Mouse (Mus musculus): ENCODE measurements around the gene Pdss2.

Gene Pdss2

GRCm38 (mm10) chr10:43485751-43486268, 264.5 kb downstream of the Pdss2 start:
- DNase-seq (ENCODE audit: low spot score) = no peak

DNA sequence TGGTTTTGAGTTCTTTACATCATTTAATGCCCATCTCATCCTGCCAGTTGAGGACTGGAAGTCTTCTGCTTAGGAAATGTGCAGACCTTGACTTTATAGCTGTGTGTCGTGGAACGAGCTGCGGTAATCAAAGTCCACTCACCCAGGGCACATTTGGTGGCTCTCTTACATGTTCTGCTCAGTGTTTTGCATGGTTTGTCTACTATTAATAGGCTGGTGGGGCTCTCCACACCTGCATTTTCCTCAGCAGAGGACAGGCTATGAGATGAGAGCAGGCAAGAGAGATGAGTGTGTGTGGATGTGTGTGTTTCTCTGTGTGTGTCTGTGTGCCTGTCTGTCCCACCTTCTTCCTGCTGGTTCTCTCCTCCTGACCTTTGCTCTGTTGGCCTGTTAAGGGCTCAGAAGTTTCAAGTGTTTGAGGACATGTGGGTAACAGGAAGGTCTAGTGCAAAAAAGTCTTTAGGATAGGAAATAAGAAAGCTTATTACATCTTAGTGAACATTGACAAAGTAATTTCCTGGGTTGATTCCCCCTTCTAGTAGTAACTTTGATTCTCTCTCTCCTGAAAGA, 266.2 kb downstream of the Pdss2 start:
- no peak for DNase-seq (ENCODE audit: low spot score)

- no peak for DNase-seq (ENCODE audit: low spot score)
Observed at GRCm38 (mm10) chr10:43488258-43488657, 267.0 kb downstream of the Pdss2 start.

DNA sequence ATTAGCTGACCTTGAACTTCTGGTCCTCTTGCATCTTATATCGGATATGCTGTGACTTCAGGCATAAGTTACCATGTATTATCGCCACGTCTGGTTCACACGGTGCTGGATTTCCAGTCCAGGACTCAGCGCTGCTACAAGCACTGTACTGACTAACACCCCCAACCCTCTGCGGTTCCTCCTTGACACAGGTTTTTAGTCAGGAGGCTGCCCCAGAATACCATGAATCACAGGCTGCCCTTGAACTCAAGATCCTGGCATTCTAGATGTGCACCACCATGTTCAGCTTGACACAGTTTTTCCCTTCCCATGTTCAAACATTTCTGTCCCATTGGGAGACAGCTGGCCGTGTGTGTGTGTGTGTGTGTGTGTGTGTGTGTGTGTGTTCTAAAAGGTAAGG, 267.9 kb downstream of the Pdss2 start:
- DNase-seq (ENCODE audit: low spot score) = no peak

DNA sequence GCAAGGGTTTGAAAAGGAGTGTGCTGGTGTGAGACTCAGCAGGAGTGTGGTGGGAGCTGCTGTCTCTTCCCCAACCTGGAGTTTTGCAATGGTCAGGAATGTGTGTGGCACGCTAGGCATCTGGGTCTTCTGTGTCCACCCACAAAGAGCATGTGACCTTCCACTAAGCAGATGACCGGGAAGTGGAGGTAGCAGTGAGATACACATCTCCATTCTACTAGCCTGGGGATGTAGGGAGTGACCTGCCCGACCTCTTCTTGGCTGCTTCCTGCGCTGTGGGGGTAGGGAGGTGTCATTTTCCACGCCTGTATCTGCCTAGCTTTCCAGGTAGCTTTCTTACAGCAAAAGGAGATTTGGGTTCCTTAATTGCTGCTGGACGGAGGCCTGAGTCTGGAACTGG, 268.3 kb downstream of the Pdss2 start:
- peak; percentile 56 for DNase-seq (ENCODE audit: low spot score)

GRCm38 (mm10) chr10:43490034-43490433, 268.7 kb downstream of the Pdss2 start:
- DNase-seq (ENCODE audit: low spot score) = no peak

- no peak for DNase-seq (ENCODE audit: low spot score)
Observed at GRCm38 (mm10) chr10:43490846-43491245, 269.6 kb downstream of the Pdss2 start.

- no peak for DNase-seq (ENCODE audit: low spot score)
Observed at GRCm38 (mm10) chr10:43502599-43502998, 281.3 kb downstream of the Pdss2 start.

DNA sequence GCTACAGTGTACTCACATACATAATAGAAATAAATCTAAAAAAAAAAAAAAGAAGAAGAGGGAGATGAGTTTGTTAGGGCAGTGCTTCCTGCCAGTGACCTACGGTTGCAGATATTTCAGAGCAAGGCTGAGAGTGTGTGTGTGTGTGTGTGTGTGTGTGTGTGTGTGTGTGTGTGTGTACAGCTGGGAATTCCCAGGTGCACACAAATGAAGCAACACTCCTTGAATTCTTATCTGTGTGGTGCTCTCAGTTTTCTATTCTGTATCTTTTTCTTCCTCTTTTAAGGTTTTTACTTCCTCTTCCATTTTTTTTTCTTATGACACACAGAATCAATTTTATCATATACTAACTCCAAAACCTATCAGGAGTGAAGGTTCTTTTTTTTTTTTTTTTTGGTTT, 283.0 kb downstream of the Pdss2 start:
- no peak for DNase-seq (ENCODE audit: low spot score)

DNA sequence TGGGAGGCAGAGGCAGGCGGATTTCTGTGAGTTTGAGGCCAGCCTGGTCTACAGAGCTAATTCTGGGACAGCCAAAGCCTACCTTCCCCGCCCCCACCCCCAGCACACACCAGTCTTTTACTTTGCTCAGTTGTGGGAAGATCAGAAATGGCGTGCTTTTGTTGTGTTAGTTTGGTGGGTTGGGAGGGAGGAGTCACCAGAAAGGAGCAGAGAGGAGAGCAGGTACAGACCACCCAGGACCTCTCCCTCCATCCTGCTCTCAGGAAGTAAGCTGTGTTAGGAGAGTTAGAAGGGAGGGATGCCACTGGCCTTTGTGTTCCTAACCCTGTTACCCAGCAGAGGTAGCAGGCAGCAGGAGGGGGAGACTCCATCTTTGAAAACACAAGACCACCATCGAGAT, 285.8 kb downstream of the Pdss2 start:
- no peak for DNase-seq (ENCODE audit: low spot score)

GRCm38 (mm10) chr10:43509228-43509627, 287.9 kb downstream of the Pdss2 start:
- DNase-seq (ENCODE audit: low spot score) = no peak

DNA sequence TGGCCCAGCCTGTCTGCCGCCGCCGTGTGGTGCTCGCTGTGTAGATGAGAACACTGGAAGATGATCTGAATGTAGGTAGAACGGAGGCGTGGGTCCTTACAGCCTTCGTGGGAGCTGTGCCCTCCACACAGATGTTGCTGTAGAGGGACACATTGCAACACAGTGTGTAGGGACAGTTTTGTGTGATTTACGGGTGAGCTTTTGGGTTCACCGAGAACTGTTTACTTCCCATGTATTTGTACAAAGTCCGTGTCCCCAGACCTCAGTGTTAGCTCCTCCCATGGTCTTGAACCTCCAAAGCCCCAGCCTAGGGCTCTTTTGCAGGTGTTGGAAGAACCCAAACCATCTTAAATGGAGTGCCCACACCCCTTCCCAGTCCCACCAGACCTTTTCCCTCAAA, 291.7 kb downstream of the Pdss2 start:
- DNase-seq (ENCODE audit: low spot score) = no peak
